Mouse (Mus musculus) ES-E14 (cell line): ENCODE measurements around the gene Yap1. TPM values are rescaled to one million over a fixed set of nuclear protein-coding genes. Genes with fewer than 3 reads are reported as not detected.

Source experiments
- DNase-seq: peaks from one replicate; pipeline ENCODE4 v3.0.0-alpha.2; 2013; ENCODE audit warnings: low read depth, low spot score
- H3K27ac ChIP-seq: 2 replicates; pipeline ENCODE4 v1.5.1; 2012; ENCODE audit warnings: low read depth, mild to moderate bottlenecking, low read length, moderate library complexity, mixed read lengths; ENCODE audit not compliant: poor library complexity, insufficient read depth, severe bottlenecking
- H3K36me3 ChIP-seq: 2 replicates; pipeline ENCODE4 v1.6.1; 2012; ENCODE audit warnings: mild to moderate bottlenecking, low read length, moderate library complexity, mixed read lengths; ENCODE audit not compliant: control insufficient read depth, poor library complexity, insufficient read depth, severe bottlenecking
- H3K4me1 ChIP-seq, 2 experiments: fragments of 150-350 bp in 1 of 2; sonication (generic) in 1 of 2; 2 replicates each; pipeline ENCODE4 v1.6.1; 2012; ENCODE audit warnings: low read length in 2 of 2, mild to moderate bottlenecking in 1 of 2, mixed read lengths in 1 of 2; ENCODE audit not compliant: control insufficient read depth in 2 of 2, insufficient read depth in 2 of 2, poor library complexity in 1 of 2
- H3K4me3 ChIP-seq, 2 experiments: fragments of 150-350 bp in 1 of 2; sonication (generic) in 1 of 2; 2 replicates each; pipeline ENCODE4 v1.5.1; 2012; ENCODE audit warnings: low read length in 2 of 2, low read depth in 1 of 2, mild to moderate bottlenecking in 1 of 2, mixed read lengths in 1 of 2; ENCODE audit not compliant: insufficient read depth in 1 of 2, poor library complexity in 1 of 2, severe bottlenecking in 1 of 2
- H3K9ac ChIP-seq: 2 replicates; pipeline ENCODE4 v1.6.1; 2012; ENCODE audit warnings: low read depth, mild to moderate bottlenecking, low read length, mixed read lengths; ENCODE audit not compliant: poor library complexity, insufficient read depth, severe bottlenecking
- H3K9me3 ChIP-seq: fragments of 150-350 bp; sonication (generic); 2 replicates; pipeline ENCODE4 v1.6.1; 2012; ENCODE audit warnings: low read depth, mild to moderate bottlenecking, low read length; ENCODE audit not compliant: control insufficient read depth, insufficient read depth
- CHD2 ChIP-seq: IDR thresholded peaks from 2 replicates; pipeline ENCODE4 v1.6.1; 2014; ENCODE audit warnings: mild to moderate bottlenecking, low read depth, low read length, inconsistent platforms
- HCFC1 ChIP-seq: IDR thresholded peaks from 2 replicates; pipeline ENCODE4 v1.6.1; 2012; ENCODE audit warnings: low read length, inconsistent platforms, borderline replicate concordance; ENCODE audit not compliant: insufficient read depth
- MAFK ChIP-seq: IDR thresholded peaks from 2 replicates; pipeline ENCODE4 v1.6.1; 2014; ENCODE audit warnings: mild to moderate bottlenecking, low read depth, low read length, inconsistent platforms; ENCODE audit not compliant: insufficient read depth
- ZC3H11A ChIP-seq: IDR thresholded peaks from 2 replicates; pipeline ENCODE4 v1.6.1; 2012; ENCODE audit warnings: low read depth, mild to moderate bottlenecking, inconsistent platforms, low read length, borderline replicate concordance
- ZNF384 ChIP-seq: IDR thresholded peaks from 2 replicates; pipeline ENCODE4 v1.6.1; 2012; ENCODE audit warnings: low read depth, low read length, inconsistent platforms
- in situ Hi-C, 2 experiments: fragments of 600-800 bp; cut with MboI; formaldehyde crosslinking; loops; one replicate each; pipeline ENCODE4 v1.15.1; 2025; ENCODE audit warnings: low sequenced_read_pairs in 2 of 2, inconsistent platforms in 1 of 2; ENCODE audit not compliant: unreplicated experiment in 2 of 2
- total RNA-seq: library from RNA; depleted of rRNA; stranded (reverse); fragments of 300-350 nt; gene quantifications from 2 replicates; pipeline ENCODE4 v1.2.3, GENCODE M21; 2012

Gene Yap1
- total RNA-seq, 1 experiment, result 58.5 TPM

DNA sequence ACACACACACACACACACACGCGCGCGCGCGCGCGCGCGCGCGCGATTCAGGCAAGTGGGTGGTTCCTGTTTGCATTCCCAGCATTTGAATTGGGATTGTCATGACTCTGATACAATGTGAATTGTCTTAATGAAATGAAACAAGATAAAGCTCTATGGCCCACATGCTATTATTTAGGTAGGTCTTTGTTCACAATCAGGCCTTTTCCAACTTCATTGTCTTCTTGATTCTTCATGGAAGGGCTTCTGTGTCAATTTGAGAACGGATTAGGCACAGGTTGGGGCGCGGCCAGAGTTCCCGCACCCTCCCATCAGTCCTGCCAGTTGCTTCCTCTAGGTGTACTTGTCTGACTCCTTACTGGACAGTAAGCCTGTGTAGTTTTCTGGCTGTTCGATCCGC lies 90.4 kb downstream of the Yap1 start:
- peak; percentile 41 for DNase-seq
- TF ChIP-seq HCFC1 (no peak), MAFK (no peak), CHD2 (no peak), ZC3H11A (no peak), ZNF384 (no peak)
- Histone ChIP-seq H3K36me3 (peaks cover 3% of the 10 kb centered on the region; the same call in 1 of the 2 replicates), H3K9ac (peak overlapping the region; percentile 34; the same call in 1 of the 2 replicates), H3K4me1 (peaks cover 0 to 7% of the 10 kb centered on the region in 2 experiments; a peak in 3 of 4 replicates), H3K27ac (peak overlapping the region; percentile 9; the same call in 1 of the 2 replicates), H3K9me3 (no peaks in the 10 kb centered on the region), H3K4me3 (peak overlapping the region; percentile 20 to 62; a peak in 3 of 4 replicates)
- in situ Hi-C loops, result no loop called here

- Histone ChIP-seq H3K9me3 (no peaks in the 10 kb centered on the region), H3K9ac (no peak overlapping the region), H3K36me3 (peaks cover 3% of the 10 kb centered on the region; the same call in 1 of the 2 replicates), H3K4me3 (no peak overlapping the region), H3K4me1 (peaks cover 2% of the 10 kb centered on the region in 2 experiments; a peak in 2 of 4 replicates), H3K27ac (peak overlapping the region; percentile 65)
- TF ChIP-seq CHD2 (no peak), HCFC1 (no peak), ZNF384 (no peak), ZC3H11A (0 out of 2 replicates have a peak, but pooled peaks have one; percentile 8), MAFK (peak; percentile 91)
- DNase-seq, result peak; percentile 40
- in situ Hi-C loops, result no loop called here
Observed at GRCm38 (mm10) chr9:7907351-7907985, 96.9 kb downstream of the Yap1 start.

DNA sequence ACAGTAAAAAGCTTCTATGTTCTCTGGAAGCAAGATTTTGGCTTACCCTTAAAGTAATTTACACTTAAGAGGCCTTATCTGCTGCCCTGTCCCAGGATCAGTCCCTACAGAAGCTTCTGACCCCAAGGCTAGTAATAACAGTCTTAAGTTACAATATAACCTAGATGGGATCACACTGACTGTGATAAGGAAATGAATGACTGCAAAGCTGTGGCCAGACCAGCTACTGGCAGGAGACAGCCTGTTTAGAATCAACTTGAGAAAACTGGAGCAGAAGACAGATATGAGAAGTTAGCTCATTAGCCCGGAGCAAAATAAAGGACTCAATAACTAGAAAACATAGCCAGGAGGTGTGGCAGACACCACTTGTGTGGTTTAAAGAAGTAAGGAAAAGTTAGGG lies 97.8 kb downstream of the Yap1 start:
- Histone ChIP-seq H3K36me3 (peaks cover 3% of the 10 kb centered on the region; the same call in 1 of the 2 replicates), H3K9ac (no peak overlapping the region), H3K4me1 (peaks cover 2% of the 10 kb centered on the region in 2 experiments; a peak in 1 of 4 replicates), H3K9me3 (no peaks in the 10 kb centered on the region), H3K4me3 (no peak overlapping the region), H3K27ac (no peak overlapping the region)
- TF ChIP-seq CHD2, result no peak
- in situ Hi-C loops, result no loop called here
- no peak for DNase-seq

DNA sequence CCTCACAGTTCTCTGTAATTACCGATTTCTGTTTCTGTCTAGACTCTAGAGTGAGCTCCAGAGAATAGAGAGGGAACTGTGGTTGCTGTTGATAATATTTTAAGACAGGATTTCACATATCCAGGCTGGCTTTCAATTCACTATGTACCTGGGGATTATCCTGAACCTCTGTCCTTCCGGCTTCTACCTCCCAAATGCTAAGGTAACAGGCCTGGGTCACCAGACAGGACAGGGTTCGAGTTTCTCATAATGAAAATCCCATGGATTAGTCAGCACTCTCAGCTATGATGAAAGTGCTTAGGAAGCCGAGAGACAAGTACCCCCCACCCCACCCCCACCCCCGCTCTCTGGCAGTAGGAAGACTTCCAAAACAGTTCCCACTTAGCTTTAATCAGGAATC lies 100.6 kb downstream of the Yap1 start:
- Histone ChIP-seq H3K4me1 (peaks cover 0 to 4% of the 10 kb centered on the region in 2 experiments; a peak in 2 of 4 replicates), H3K9me3 (no peaks in the 10 kb centered on the region), H3K27ac (no peak overlapping the region), H3K36me3 (no peaks in the 10 kb centered on the region), H3K4me3 (no peak overlapping the region), H3K9ac (no peak overlapping the region)
- DNase-seq, result no peak
- no peak for TF ChIP-seq ZNF384
- no peak for TF ChIP-seq CHD2
- in situ Hi-C loops, result no loop called here

DNA sequence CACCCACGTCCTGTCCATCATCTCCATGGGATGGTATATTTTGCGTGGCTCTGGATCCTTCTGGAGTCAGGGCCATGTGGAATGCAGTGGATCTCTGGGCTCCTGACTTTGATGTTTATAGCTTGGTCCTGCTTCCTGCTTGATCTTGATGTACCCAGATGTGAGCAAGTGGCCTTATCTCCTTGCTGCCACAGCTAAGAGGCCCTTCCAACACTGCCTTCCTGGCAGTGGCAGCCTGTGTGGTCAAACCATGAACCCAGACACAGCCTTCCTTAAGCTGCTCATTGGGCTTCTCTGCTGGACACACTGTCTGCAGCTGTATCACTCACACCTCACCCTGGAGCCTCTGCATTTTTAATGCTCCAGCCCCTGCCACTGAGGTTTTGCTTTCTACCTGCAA lies 101.1 kb downstream of the Yap1 start:
- in situ Hi-C loops, result no loop called here
- H3K4me1 ChIP-seq, result peaks cover 0 to 4% of the 10 kb centered on the region in 2 experiments; a peak in 2 of 4 replicates
- H3K36me3 ChIP-seq, result no peaks in the 10 kb centered on the region
- H3K9ac ChIP-seq, result no peak overlapping the region
- TF ChIP-seq MAFK (no peak), ZNF384 (no peak), CHD2 (no peak), HCFC1 (no peak), ZC3H11A (no peak)
- no peak for DNase-seq
- no peak overlapping the region for H3K27ac ChIP-seq
- no peak overlapping the region for H3K4me3 ChIP-seq
- H3K9me3 ChIP-seq, result no peaks in the 10 kb centered on the region
